Mouse (Mus musculus) lung, postnatal 4 days (tissue): ENCODE results near the gene Snrpb.

ENCODE experiments used
- DNase-seq, 2 experiments: peaks; one replicate each; pipeline ENCODE4 v3.0.0; 2021

The Snrpb gene

GRCm38 (mm10) chr2:130178706-130179506, at the start of gene Snrpb:
Snrpb (minus strand) TSS chr2:130179403.
- peak; percentile 92 to 93 for DNase-seq

GRCm38 (mm10) chr2:130211581-130211980, 32.4 kb upstream of the Snrpb start:
- no peak for DNase-seq

GRCm38 (mm10) chr2:130209636-130210035, 30.4 kb upstream of the Snrpb start:
- no peak for DNase-seq

GRCm38 (mm10) chr2:130207996-130208395, 28.8 kb upstream of the Snrpb start:
- no peak for DNase-seq

GRCm38 (mm10) chr2:130207376-130207775, 28.2 kb upstream of the Snrpb start:
- no peak for DNase-seq

- no peak for DNase-seq
Observed at GRCm38 (mm10) chr2:130200961-130201360, 21.8 kb upstream of the Snrpb start.

GRCm38 (mm10) chr2:130194894-130195293, 15.7 kb upstream of the Snrpb start, which contains the start of gene Tmc2:
Tmc2 (plus strand) TSS chr2:130195194.
- no peak for DNase-seq

GRCm38 (mm10) chr2:130188391-130188790, 9.2 kb upstream of the Snrpb start:
- no peak for DNase-seq

- DNase-seq, result no peak
Observed at GRCm38 (mm10) chr2:130179507-130180019, 360 bp upstream of the Snrpb start.

- no peak for DNase-seq
Observed at GRCm38 (mm10) chr2:130178381-130178705, 860 bp downstream of the Snrpb start.

GRCm38 (mm10) chr2:130176820-130177219, 2.4 kb downstream of the Snrpb start:
- DNase-seq, result no peak

GRCm38 (mm10) chr2:130171674-130172073, 7.5 kb downstream of the Snrpb start:
- DNase-seq, result no peak

- DNase-seq, result peak in 1 of 2 experiments; percentile 54
Observed at GRCm38 (mm10) chr2:130167861-130168260, 11.3 kb downstream of the Snrpb start.

- peak; percentile 52 to 55 for DNase-seq
Observed at GRCm38 (mm10) chr2:130166311-130167214, 12.6 kb downstream of the Snrpb start.

GRCm38 (mm10) chr2:130162701-130163100, 16.5 kb downstream of the Snrpb start:
- DNase-seq, result no peak

GRCm38 (mm10) chr2:130158088-130158437, 21.1 kb downstream of the Snrpb start:
- no peak for DNase-seq

GRCm38 (mm10) chr2:130157231-130158087, 21.7 kb downstream of the Snrpb start:
- no peak for DNase-seq

- no peak for DNase-seq
Observed at GRCm38 (mm10) chr2:130155851-130156250, 23.4 kb downstream of the Snrpb start.

- no peak for DNase-seq
Observed at GRCm38 (mm10) chr2:130155171-130155570, 24.0 kb downstream of the Snrpb start.

GRCm38 (mm10) chr2:130146089-130146668, 33.0 kb downstream of the Snrpb start:
- DNase-seq, result no peak

GRCm38 (mm10) chr2:130144703-130145324, 34.4 kb downstream of the Snrpb start:
- no peak for DNase-seq

GRCm38 (mm10) chr2:130143011-130143410, 36.2 kb downstream of the Snrpb start:
- no peak for DNase-seq
